Comparison of ENCODE assay signal across 22 mouse cellular contexts in genomic region chr2:6603880-6604279, GRCm38 (mm10).
A peak's percentile ranks its signal among the peaks of the same experiment; 100 is the strongest.
DNase-seq lines count a peak whose midpoint lies in the region; ATAC-seq and TF ChIP-seq lines count a peak whose summit lies in the region.
"Had no signal": no experiment of that assay in that cellular context is flagged by ENCODE, and none has a peak within 500 bp of the region (broad histone marks: within the 10 kb centered on the region; RNA-seq: fewer than 3 reads in every experiment).

No protein-coding gene starts in this region.

- no peak overlapping the region for H3K4me2 ChIP-seq in liver, embryonic 14.5 days (ENCODE audit: low read depth)
- H3K4me2 ChIP-seq: embryonic facial prominence, embryonic 13.5 days; heart, embryonic 15.5 days; liver, embryonic 13.5 days had no signal

- no peaks in the 10 kb centered on the region for H3K4me1 ChIP-seq in liver, embryonic 14.5 days (replicated peaks; ENCODE audit: control insufficient read depth in 2 of 2, insufficient read depth in 2 of 2, low read length in 1 of 2)
- H3K4me1 ChIP-seq: embryonic facial prominence, embryonic 13.5 days; heart, embryonic 15.5 days; liver, embryonic 13.5 days had no signal

- no peak overlapping the region for H3K4me3 ChIP-seq in liver, embryonic 14.5 days (ENCODE audit: insufficient read depth in 1 of 2, low read depth in 2 of 2, low read length in 2 of 2)
- H3K4me3 ChIP-seq: embryonic facial prominence, embryonic 13.5 days; heart, embryonic 15.5 days; hindbrain, embryonic 10.5 days; liver, embryonic 13.5 days had no signal

- no peaks in the 10 kb centered on the region for H3K9me3 ChIP-seq in liver, embryonic 14.5 days (ENCODE audit: control insufficient read depth, low read length)
- H3K9me3 ChIP-seq: embryonic facial prominence, embryonic 13.5 days; heart, embryonic 15.5 days; hindbrain, embryonic 10.5 days; liver, embryonic 13.5 days had no signal

- no peaks in the 10 kb centered on the region for H3K36me3 ChIP-seq in liver, embryonic 14.5 days (replicated peaks; ENCODE audit: control insufficient read depth, insufficient read depth, low read depth)
- H3K36me3 ChIP-seq: embryonic facial prominence, embryonic 13.5 days; liver, embryonic 13.5 days had no signal

- 64% methylated on average over 6 of the region's 6 CpGs for WGBS in liver, embryonic 14.5 days (ENCODE audit: insufficient replicate concordance)

- DNase-seq in liver, embryonic 14.5 days (ENCODE audit: low read depth in 3 of 3, low spot score in 3 of 3), result no peak
- no peak for DNase-seq in liver
- peak; percentile 45 for DNase-seq in ES-CJ7 (ENCODE audit: low read depth, low spot score)
- DNase-seq in testis, postnatal 14 days (ENCODE audit: low spot score), result no peak
- DNase-seq in thymus, postnatal 10 days (ENCODE audit: low spot score in 2 of 2), result no peak
- DNase-seq: adrenal gland, postnatal 10 days; cerebellum, adult 9-11 months; gastrocnemius, postnatal 14 days; heart, adult 18-20 months; kidney, adult 18-20 months; left cerebral cortex, postnatal 4 days; liver, embryonic 13.5 days; lung, postnatal 14 days; retina, postnatal 1 day had no signal

- H3K27me3 ChIP-seq in liver, embryonic 14.5 days (ENCODE audit: control insufficient read depth, insufficient read depth, low read length), result no peaks in the 10 kb centered on the region
- H3K27me3 ChIP-seq: embryonic facial prominence, embryonic 13.5 days; heart, embryonic 15.5 days; liver, embryonic 13.5 days had no signal

- H3K9ac ChIP-seq in liver, embryonic 14.5 days (replicated peaks), result no peak overlapping the region
- H3K9ac ChIP-seq: embryonic facial prominence, embryonic 13.5 days; heart, embryonic 15.5 days; liver, embryonic 13.5 days had no signal

- H3K27ac ChIP-seq in liver, embryonic 14.5 days, result no peak overlapping the region
- H3K27ac ChIP-seq: embryonic facial prominence, embryonic 13.5 days; heart, embryonic 15.5 days; hindbrain, embryonic 10.5 days; hindbrain, postnatal 0 days; kidney, postnatal 0 days; liver, embryonic 13.5 days had no signal

- 0 out of 2 replicates have a peak, but pooled peaks have one; percentile 15 for TF ChIP-seq CTCF in liver, embryonic 14.5 days (IDR thresholded peaks at IDR 0.05; ENCODE audit: low read depth)

- TF ChIP-seq EP300 in liver, embryonic 14.5 days (IDR thresholded peaks at IDR 0.05; ENCODE audit: low read depth), result no peak

- ATAC-seq in liver, embryonic 14.5 days (ENCODE audit: insufficient read depth), result no peak
- peak; percentile 18 for ATAC-seq in CD4-positive, CD25-positive, alpha-beta regulatory T cell, adult 4 months
- peak; percentile 21 to 27; a peak in 1 of 4 replicates for ATAC-seq in hematopoietic stem cell, adult 5-6 weeks (replicated peaks in 1 of 2; ENCODE audit: insufficient read depth in 1 of 2, low FRiP score in 2 of 2, low TSS enrichment in 1 of 2, low read depth in 1 of 2, poor library complexity in 2 of 2, severe bottlenecking in 2 of 2)
- ATAC-seq: forebrain, embryonic 14.5 days; hindbrain, postnatal 0 days had no signal
